Comparison of ENCODE assay signal across 7 mouse cellular contexts in genomic region chr10:81600738-81601203, GRCm38 (mm10). TPM values are rescaled to one million over a fixed set of nuclear protein-coding genes. Genes with fewer than 3 reads are reported as not detected.
DNase-seq lines count a peak whose midpoint lies in the region; ATAC-seq lines count a peak whose summit lies in the region.

Gene Tle6, minus strand, starts transcription at chr10:81601073.

- H3K9ac ChIP-seq in embryonic facial prominence, embryonic 11.5 days (replicated peaks; ENCODE audit: low read length): no peak within 1 kb of the TSS
- H3K9ac ChIP-seq in limb, embryonic 11.5 days (ENCODE audit: low read length): no peak within 1 kb of the TSS
- H3K9ac ChIP-seq in midbrain, embryonic 14.5 days (replicated peaks; ENCODE audit: low read length): no peak within 1 kb of the TSS

- no peaks in the 10 kb centered on the region for H3K36me3 ChIP-seq in embryonic facial prominence, embryonic 11.5 days (replicated peaks; ENCODE audit: control insufficient read depth, insufficient read depth, low read depth, low read length)
- H3K36me3 ChIP-seq in limb, embryonic 11.5 days (ENCODE audit: control insufficient read depth, insufficient read depth, low read length): no peaks in the 10 kb centered on the region
- no peaks in the 10 kb centered on the region for H3K36me3 ChIP-seq in midbrain, embryonic 14.5 days (ENCODE audit: control insufficient read depth, insufficient read depth, low read length)

- no peaks in the 10 kb centered on the region for H3K9me3 ChIP-seq in embryonic facial prominence, embryonic 11.5 days (replicated peaks; ENCODE audit: control insufficient read depth, low read length)
- no peaks in the 10 kb centered on the region for H3K9me3 ChIP-seq in limb, embryonic 11.5 days (ENCODE audit: control insufficient read depth, low read length)
- no peaks in the 10 kb centered on the region for H3K9me3 ChIP-seq in midbrain, embryonic 14.5 days (ENCODE audit: control insufficient read depth, low read length)

- H3K27me3 ChIP-seq in embryonic facial prominence, embryonic 11.5 days (ENCODE audit: control insufficient read depth, insufficient read depth, low read length): no peaks in the 10 kb centered on the region; the same call in 1 of the 2 replicates
- no peaks in the 10 kb centered on the region for H3K27me3 ChIP-seq in limb, embryonic 11.5 days (ENCODE audit: control insufficient read depth, insufficient read depth, low read length)
- peaks cover 10% of the 10 kb centered on the region; the same call in 1 of the 2 replicates for H3K27me3 ChIP-seq in midbrain, embryonic 14.5 days (ENCODE audit: control insufficient read depth, insufficient read depth, low read length)

- ATAC-seq in embryonic facial prominence, embryonic 11.5 days (replicated peaks; ENCODE audit: insufficient number of reproducible peaks, low FRiP score, low TSS enrichment, low read depth): peak; percentile 82
- ATAC-seq in limb, embryonic 11.5 days (ENCODE audit: insufficient number of reproducible peaks, low FRiP score, low TSS enrichment, low read depth): peak; percentile 83
- peak; percentile 82 for ATAC-seq in midbrain, embryonic 14.5 days (ENCODE audit: low FRiP score, low TSS enrichment)

- peak; percentile 98 for DNase-seq in adrenal gland, postnatal 14 days
- DNase-seq in embryonic facial prominence, embryonic 11.5 days (ENCODE audit: low spot score): peak; percentile 99
- peak; percentile 100 for DNase-seq in heart, adult 11 months
- peak; percentile 95 for DNase-seq in kidney, adult 18-20 months
- peak; percentile 100 for DNase-seq in limb, embryonic 11.5 days (ENCODE audit: low spot score)
- DNase-seq in midbrain, embryonic 14.5 days: peak; percentile 99
- DNase-seq in spleen, adult 18-20 months: peak; percentile 84 to 89

- H3K4me2 ChIP-seq in embryonic facial prominence, embryonic 11.5 days (ENCODE audit: low read depth, low read length): peak within 1 kb of the TSS; percentile 11
- H3K4me2 ChIP-seq in limb, embryonic 11.5 days (ENCODE audit: low read depth, severe bottlenecking): peak within 1 kb of the TSS; percentile 40
- H3K4me2 ChIP-seq in midbrain, embryonic 14.5 days (ENCODE audit: low read length): peak within 1 kb of the TSS; percentile 54

- no peak within 1 kb of the TSS for H3K4me3 ChIP-seq in embryonic facial prominence, embryonic 11.5 days (ENCODE audit: low read depth, low read length)
- H3K4me3 ChIP-seq in limb, embryonic 11.5 days (ENCODE audit: low read depth, low read length): 0 out of 2 replicates have a peak within 1 kb of the TSS, but pooled peaks have one; percentile 3
- 0 out of 2 replicates have a peak within 1 kb of the TSS, but pooled peaks have one; percentile 8 for H3K4me3 ChIP-seq in midbrain, embryonic 14.5 days (replicated peaks; ENCODE audit: low read depth, low read length)

- peak within 1 kb of the TSS; percentile 30; the same call in 1 of the 2 replicates for H3K27ac ChIP-seq in embryonic facial prominence, embryonic 11.5 days (replicated peaks; ENCODE audit: low read depth, low read length)
- H3K27ac ChIP-seq in limb, embryonic 11.5 days (replicated peaks; ENCODE audit: low read depth, low read length): peak within 1 kb of the TSS; percentile 55
- H3K27ac ChIP-seq in midbrain, embryonic 14.5 days (replicated peaks; ENCODE audit: low read depth, low read length): no peak within 1 kb of the TSS

- WGBS in embryonic facial prominence, embryonic 11.5 days: 0% methylated on average over 28 of the region's 28 CpGs
- under 1% methylated on average over 28 of the region's 28 CpGs for WGBS in limb, embryonic 11.5 days
- WGBS in midbrain, embryonic 14.5 days: under 1% methylated on average over 28 of the region's 28 CpGs

- peaks cover 18% of the 10 kb centered on the region for H3K4me1 ChIP-seq in embryonic facial prominence, embryonic 11.5 days (ENCODE audit: control insufficient read depth, insufficient read depth, low read length)
- peaks cover 43% of the 10 kb centered on the region for H3K4me1 ChIP-seq in limb, embryonic 11.5 days (ENCODE audit: control insufficient read depth, insufficient read depth, low read length)
- H3K4me1 ChIP-seq in midbrain, embryonic 14.5 days (ENCODE audit: control insufficient read depth, insufficient read depth, low read length): peaks cover 39% of the 10 kb centered on the region

RNA-seq across cellular contexts. Expression of gene Tle6, which starts in this region (rescaled TPM):
- total RNA-seq in adrenal gland, postnatal 14 days (2021): 10.1 and 15.3 TPM in 2 replicates
- polyA plus RNA-seq in embryonic facial prominence, embryonic 11.5 days (2014; fragmentation: Nextera tagmentation; extraction: Ambion mirVana): 7.1 and 10.7 TPM in 2 replicates
- polyA plus RNA-seq in limb, embryonic 11.5 days (2014; fragmentation: Nextera tagmentation; extraction: Ambion mirVana): 11.1 and 11.6 TPM in 2 replicates
- polyA plus RNA-seq in midbrain, embryonic 14.5 days (2014; fragmentation: Nextera tagmentation; extraction: Ambion mirVana): 3.2 and 3.5 TPM in 2 replicates
